Mouse (Mus musculus): ENCODE data around the gene Bnip2.

GRCm38 (mm10) chr9:69949641-69950040 is 39.6 kb upstream of the Bnip2 start:
- no peak for TF ChIP-seq CTCF (IDR thresholded peaks at IDR 0.05; ENCODE audit: low read depth, low read length)
- no peak for TF ChIP-seq POLR2A (IDR thresholded peaks at IDR 0.05; ENCODE audit: extremely low read depth, insufficient read depth, low read length)
